Mouse (Mus musculus) hindbrain, embryonic 16.5 days (tissue): ENCODE measurements around the gene Myl7. TPM values are rescaled to one million over a fixed set of nuclear protein-coding genes. Genes with fewer than 3 reads are reported as not detected.
"Not testable (repeated sequence)": the region's sequence is repeated elsewhere in the genome, so short reads cannot be mapped to it uniquely, and the experiment has no call there.

ENCODE experiments used
- ATAC-seq: fragments of 200-750 bp; cut with Nextera tagmentation; 2 replicates; pipeline ENCODE4 v1.8.0; 2017; ENCODE audit warnings: moderate TSS enrichment, moderate library complexity
- H3K27ac ChIP-seq: fragments of 300-500 bp; sonication (generic); 2 replicates; pipeline ENCODE4 v1.5.1; 2014; ENCODE audit warnings: low read depth, mild to moderate bottlenecking, control low read depth, low read length, moderate library complexity
- H3K27me3 ChIP-seq: fragments of 300-500 bp; sonication (generic); replicated peaks from 2 replicates; pipeline ENCODE4 v1.6.1; 2014; ENCODE audit warnings: low read length; ENCODE audit not compliant: control insufficient read depth, insufficient read depth
- H3K36me3 ChIP-seq: fragments of 300-500 bp; sonication (generic); 2 replicates; pipeline ENCODE4 v1.6.1; 2014; ENCODE audit warnings: mild to moderate bottlenecking, low read length, moderate library complexity, mixed read lengths; ENCODE audit not compliant: control insufficient read depth, insufficient read depth
- H3K4me1 ChIP-seq: fragments of 300-500 bp; sonication (generic); 2 replicates; pipeline ENCODE4 v1.6.1; 2014; ENCODE audit warnings: low read depth, low read length; ENCODE audit not compliant: control insufficient read depth, insufficient read depth
- H3K4me2 ChIP-seq: fragments of 300-500 bp; sonication (generic); 2 replicates; pipeline ENCODE4 v1.6.1; 2014; ENCODE audit warnings: mild to moderate bottlenecking, low read length, control low read depth, moderate library complexity
- H3K4me3 ChIP-seq: fragments of 300-500 bp; sonication (generic); 2 replicates; pipeline ENCODE4 v1.5.1; 2014; ENCODE audit warnings: mild to moderate bottlenecking, low read length, control low read depth, moderate library complexity
- H3K9ac ChIP-seq: fragments of 300-500 bp; sonication (generic); 2 replicates; pipeline ENCODE4 v1.6.1; 2014; ENCODE audit warnings: low read depth, mild to moderate bottlenecking, control low read depth, low read length, moderate library complexity
- H3K9me3 ChIP-seq: fragments of 300-500 bp; sonication (generic); 2 replicates; pipeline ENCODE4 v1.6.1; 2014; ENCODE audit warnings: mild to moderate bottlenecking, low read length, moderate library complexity; ENCODE audit not compliant: control insufficient read depth
- WGBS: fragments of 180-500 bp; shearing (Covaris S2); extraction: QIAGEN DNeasy Blood & Tissue Kit; methylation state at CpG from one replicate; pipeline ENCODE4 v1.1.7; 2014; 5-methylcytosine and 5-hydroxymethylcytosine counted together
- polyA plus RNA-seq: library from polyadenylated mRNA; unstranded; fragments of >200 nt; fragmentation: Nextera tagmentation; extraction: Ambion mirVana; gene quantifications from 2 replicates; pipeline ENCODE4 v1.2.1, GENCODE M21; 2015

The Myl7 gene
- 0.49 TPM in 1 of 2 replicates, not detected in the other for polyA plus RNA-seq

GRCm38 (mm10) chr11:5898531-5898930, at the start of gene Myl7:
Gene Myl7, minus strand, starts transcription at chr11:5898782.
- H3K27me3 ChIP-seq = peaks cover 3% of the 10 kb centered on the region
- no peak within 1 kb of the TSS for H3K27ac ChIP-seq
- H3K36me3 ChIP-seq = no peaks in the 10 kb centered on the region
- ATAC-seq = no peak
- peak within 1 kb of the TSS; percentile 9; the same call in 1 of the 2 replicates for H3K9ac ChIP-seq
- peaks cover 12% of the 10 kb centered on the region for H3K4me1 ChIP-seq
- no peaks in the 10 kb centered on the region for H3K9me3 ChIP-seq
- WGBS = 70% methylated on average over 5 of the region's 5 CpGs
- H3K4me3 ChIP-seq = no peak within 1 kb of the TSS
- no peak within 1 kb of the TSS for H3K4me2 ChIP-seq

- no peaks in the 10 kb centered on the region; the same call in none of the 2 replicates for H3K4me1 ChIP-seq
- no peak for ATAC-seq
- H3K4me2 ChIP-seq = no peak overlapping the region
- no peaks in the 10 kb centered on the region for H3K9me3 ChIP-seq
- H3K36me3 ChIP-seq = no peaks in the 10 kb centered on the region
- H3K27ac ChIP-seq = no peak overlapping the region
- no peak overlapping the region; the same call in 1 of the 2 replicates for H3K9ac ChIP-seq
- WGBS = 75% methylated on average over 4 of the region's 4 CpGs
- no peaks in the 10 kb centered on the region for H3K27me3 ChIP-seq
- no peak overlapping the region for H3K4me3 ChIP-seq
Measured at GRCm38 (mm10) chr11:5947796-5948195, 49.2 kb upstream of the Myl7 start.

- H3K9me3 ChIP-seq = no peaks in the 10 kb centered on the region
- no peaks in the 10 kb centered on the region for H3K36me3 ChIP-seq
- no peak for ATAC-seq
- H3K4me3 ChIP-seq = no peak overlapping the region
- no peak overlapping the region for H3K4me2 ChIP-seq
- no peaks in the 10 kb centered on the region for H3K27me3 ChIP-seq
- peak overlapping the region; percentile 13; the same call in 1 of the 2 replicates for H3K9ac ChIP-seq
- H3K4me1 ChIP-seq = no peaks in the 10 kb centered on the region; the same call in none of the 2 replicates
- no peak overlapping the region for H3K27ac ChIP-seq
- 79% methylated on average over 2 of the region's 2 CpGs for WGBS
Measured at GRCm38 (mm10) chr11:5945096-5945495, 46.5 kb upstream of the Myl7 start.

GRCm38 (mm10) chr11:5942966-5943365, 44.4 kb upstream of the Myl7 start:
- no peak overlapping the region for H3K4me2 ChIP-seq
- WGBS = 57% methylated on average over 6 of the region's 6 CpGs
- no peaks in the 10 kb centered on the region for H3K36me3 ChIP-seq
- H3K4me3 ChIP-seq = no peak overlapping the region
- ATAC-seq = no peak
- H3K4me1 ChIP-seq = no peaks in the 10 kb centered on the region
- H3K9ac ChIP-seq = no peak overlapping the region
- H3K27me3 ChIP-seq = no peaks in the 10 kb centered on the region
- H3K27ac ChIP-seq = no peak overlapping the region
- no peaks in the 10 kb centered on the region for H3K9me3 ChIP-seq

GRCm38 (mm10) chr11:5934531-5934930, 35.9 kb upstream of the Myl7 start:
- H3K9ac ChIP-seq, H3K4me1 ChIP-seq, ATAC-seq, H3K4me2 ChIP-seq, H3K27me3 ChIP-seq, H3K4me3 ChIP-seq, H3K9me3 ChIP-seq, H3K36me3 ChIP-seq, H3K27ac ChIP-seq: not testable (repeated sequence)
- 97% methylated on average over 11 of the region's 11 CpGs for WGBS

GRCm38 (mm10) chr11:5931947-5932346, 33.4 kb upstream of the Myl7 start:
- not testable (repeated sequence) for H3K4me2 ChIP-seq, H3K4me1 ChIP-seq, ATAC-seq, H3K27me3 ChIP-seq, H3K9ac ChIP-seq, H3K9me3 ChIP-seq, H3K4me3 ChIP-seq, H3K36me3 ChIP-seq, H3K27ac ChIP-seq
- WGBS = 88% methylated on average over 6 of the region's 6 CpGs

GRCm38 (mm10) chr11:5930578-5930977, 32.0 kb upstream of the Myl7 start:
- Histone ChIP-seq H3K4me3 (no peak overlapping the region), H3K9me3 (0 out of 2 replicates have a peak, but pooled peaks cover 3% of the 10 kb centered on the region), H3K27ac (no peak overlapping the region), H3K9ac (no peak overlapping the region), H3K36me3 (no peaks in the 10 kb centered on the region), H3K4me1 (no peaks in the 10 kb centered on the region), H3K27me3 (no peaks in the 10 kb centered on the region), H3K4me2 (no peak overlapping the region)
- 57% methylated on average over 1 of the region's 1 CpGs for WGBS
- ATAC-seq = no peak

GRCm38 (mm10) chr11:5926696-5927220, 28.2 kb upstream of the Myl7 start:
- H3K9me3 ChIP-seq = no peaks in the 10 kb centered on the region
- no peak for ATAC-seq
- 75% methylated on average over 3 of the region's 3 CpGs for WGBS
- H3K4me1 ChIP-seq = no peaks in the 10 kb centered on the region
- H3K4me3 ChIP-seq = no peak overlapping the region
- no peaks in the 10 kb centered on the region for H3K27me3 ChIP-seq
- no peak overlapping the region for H3K4me2 ChIP-seq
- H3K9ac ChIP-seq = no peak overlapping the region
- H3K36me3 ChIP-seq = no peaks in the 10 kb centered on the region
- no peak overlapping the region for H3K27ac ChIP-seq

GRCm38 (mm10) chr11:5924699-5925098, 26.1 kb upstream of the Myl7 start:
- no peak for ATAC-seq
- no peak overlapping the region for H3K9ac ChIP-seq
- no peaks in the 10 kb centered on the region for H3K9me3 ChIP-seq
- H3K4me2 ChIP-seq = no peak overlapping the region
- 64% methylated on average over 8 of the region's 8 CpGs for WGBS
- H3K27ac ChIP-seq = no peak overlapping the region
- no peaks in the 10 kb centered on the region for H3K4me1 ChIP-seq
- H3K36me3 ChIP-seq = no peaks in the 10 kb centered on the region
- no peaks in the 10 kb centered on the region for H3K27me3 ChIP-seq
- H3K4me3 ChIP-seq = no peak overlapping the region
